ENCODE assay signal across 8 mouse cellular contexts in the genomic region with DNA sequence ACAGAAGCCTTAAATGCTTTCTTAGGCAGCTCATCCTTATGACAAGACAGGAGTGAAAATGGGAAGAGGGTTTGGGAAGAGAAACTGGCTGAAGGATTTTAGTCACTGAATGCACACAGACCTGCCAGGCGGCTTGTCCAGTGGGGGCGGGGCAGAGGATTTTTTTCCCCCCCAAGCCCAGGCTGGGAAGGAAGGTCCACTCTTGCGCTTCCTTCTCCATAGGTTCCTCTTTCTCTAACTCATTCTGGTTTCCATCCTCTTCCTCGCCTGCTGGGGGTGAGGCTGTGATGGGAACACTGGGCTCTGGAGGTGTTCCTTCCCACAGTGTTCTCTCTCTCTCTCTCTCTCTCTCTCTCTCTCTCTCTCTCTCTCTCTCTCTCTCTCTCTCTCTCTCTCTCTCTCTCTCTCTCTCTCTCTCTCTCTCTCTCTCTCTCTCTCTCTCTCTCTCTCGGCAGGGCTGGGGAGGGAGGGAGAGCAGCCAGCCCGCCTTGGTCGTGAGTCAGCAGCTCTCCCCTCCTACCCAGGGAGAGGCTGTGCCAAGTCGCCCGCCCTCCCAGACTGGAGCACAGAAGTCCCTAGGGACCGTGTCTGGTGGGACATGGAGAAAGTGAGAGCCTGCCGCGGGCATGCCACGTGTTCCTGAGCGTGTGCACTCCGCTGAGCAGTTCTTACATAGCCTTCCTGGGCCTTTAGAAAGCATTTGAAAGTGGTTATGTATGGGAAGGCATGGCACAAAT.
DNase-seq lines count a peak whose midpoint lies in the region; ATAC-seq and TF ChIP-seq lines count a peak whose summit lies in the region.

No protein-coding gene starts in this region.

- H3K9me3 ChIP-seq in embryonic facial prominence, embryonic 13.5 days = no peaks in the 10 kb centered on the region

- peak; percentile 82 for ATAC-seq in embryonic facial prominence, embryonic 13.5 days (ENCODE audit: insufficient number of reproducible peaks, insufficient read depth, low FRiP score, low TSS enrichment, low read depth)

- no peak for TF ChIP-seq POLR2A in bone marrow, adult 2 months (IDR thresholded peaks at IDR 0.05; ENCODE audit: borderline replicate concordance, control insufficient read depth, low read depth, low read length)

- H3K27ac ChIP-seq in bone marrow, adult 2 months (ENCODE audit: control insufficient read depth, insufficient read depth, low read depth, low read length, poor library complexity) = peak overlapping the region; percentile 36; the same call in 1 of the 2 replicates
- peak overlapping the region; percentile 84 for H3K27ac ChIP-seq in embryonic facial prominence, embryonic 13.5 days
- H3K27ac ChIP-seq in macrophage = peak overlapping the region; percentile 33; the same call in 1 of the 2 replicates

- no peak for TF ChIP-seq CTCF in bone marrow, adult 2 months (IDR thresholded peaks at IDR 0.05; ENCODE audit: control insufficient read depth, insufficient read depth, low read length)

- peak overlapping the region; percentile 40; the same call in 1 of the 2 replicates for H3K9ac ChIP-seq in embryonic facial prominence, embryonic 13.5 days

- no peaks in the 10 kb centered on the region; the same call in 1 of the 2 replicates for H3K4me1 ChIP-seq in bone marrow, adult 2 months (ENCODE audit: control insufficient read depth, insufficient read depth, low read length)
- H3K4me1 ChIP-seq in embryonic facial prominence, embryonic 13.5 days = peaks cover 16% of the 10 kb centered on the region

- intact Hi-C loops in left cerebral cortex, postnatal 14 days (cut with DNase I) = no loop called here

- peak overlapping the region; percentile 58 for H3K4me2 ChIP-seq in embryonic facial prominence, embryonic 13.5 days

- WGBS in bone marrow, adult 2 months = 3% methylated on average over 15 of the region's 15 CpGs
- WGBS in embryonic facial prominence, embryonic 13.5 days = 5% methylated on average over 14 of the region's 15 CpGs
- WGBS in macrophage (ENCODE audit: missing documents) = 0% methylated on average over 10 of the region's 15 CpGs

- no peaks in the 10 kb centered on the region for H3K36me3 ChIP-seq in embryonic facial prominence, embryonic 13.5 days
- H3K36me3 ChIP-seq in macrophage (ENCODE audit: inconsistent target) = no peaks in the 10 kb centered on the region

- no peaks in the 10 kb centered on the region for H3K79me2 ChIP-seq in macrophage (ENCODE audit: inconsistent target)

- peak; percentile 74 to 84 for DNase-seq in heart, adult 18-20 months
- DNase-seq in kidney, adult 11 months = peak; percentile 58
- DNase-seq in left cerebral cortex, postnatal 14 days (ENCODE audit: low spot score in 2 of 2) = peak; percentile 68 to 86
- peak; percentile 68 for DNase-seq in right cerebral cortex, postnatal 14 days
- no peak for DNase-seq in thymus, postnatal 10 days (ENCODE audit: low spot score in 2 of 2)

- no peak overlapping the region for H3K4me3 ChIP-seq in bone marrow, adult 2 months (replicated peaks; ENCODE audit: control insufficient read depth, low read depth, low read length)
- H3K4me3 ChIP-seq in embryonic facial prominence, embryonic 13.5 days = peak overlapping the region; percentile 31
- H3K4me3 ChIP-seq in macrophage (ENCODE audit: inconsistent target) = peak overlapping the region; percentile 8; the same call in 1 of the 2 replicates

- no peaks in the 10 kb centered on the region for H3K27me3 ChIP-seq in embryonic facial prominence, embryonic 13.5 days

Comparison
In these comparisons a context has a peak if more than half of its experiments do, and no peak if none do; other contexts are left out.
1. H3K27ac ChIP-seq: peak in every context shown above with its lines; median percentile 84 in embryonic facial prominence, embryonic 13.5 days; 36 in bone marrow, adult 2 months; 33 in macrophage.
2. DNase-seq: peak in heart, adult 18-20 months (2 of 2), kidney, adult 11 months (single experiment), left cerebral cortex, postnatal 14 days (2 of 2) and right cerebral cortex, postnatal 14 days (single experiment); none in thymus, postnatal 10 days (0 of 2).